Mouse (Mus musculus) lung, embryonic 16.5 days (tissue): ENCODE measurements around the gene Bglap. TPM values are rescaled to one million over a fixed set of nuclear protein-coding genes. Genes with fewer than 3 reads are reported as not detected.
A peak's percentile ranks its signal among the peaks of the same experiment; 100 is the strongest.

ENCODE experiments used
- ATAC-seq: fragments of 200-750 bp; cut with Nextera tagmentation; 2 replicates; pipeline ENCODE4 v1.8.0; 2017; ENCODE audit warnings: low read depth, mild to moderate bottlenecking, moderate library complexity
- H3K27ac ChIP-seq: fragments of 300-500 bp; sonication (generic); 2 replicates; pipeline ENCODE4 v1.5.1; 2014; ENCODE audit warnings: mild to moderate bottlenecking, control low read depth, low read length
- H3K27me3 ChIP-seq: fragments of 300-500 bp; sonication (generic); 2 replicates; pipeline ENCODE4 v1.6.1; 2014; ENCODE audit warnings: low read depth, low read length, mixed read lengths; ENCODE audit not compliant: control insufficient read depth, insufficient read depth
- H3K36me3 ChIP-seq: fragments of 300-500 bp; sonication (generic); 2 replicates; pipeline ENCODE4 v1.6.1; 2014; ENCODE audit warnings: low read length; ENCODE audit not compliant: control insufficient read depth, insufficient read depth
- H3K4me1 ChIP-seq: fragments of 300-500 bp; sonication (generic); replicated peaks from 2 replicates; pipeline ENCODE4 v1.6.1; 2014; ENCODE audit warnings: low read length, mixed read lengths; ENCODE audit not compliant: control insufficient read depth, insufficient read depth
- H3K4me2 ChIP-seq: fragments of 300-500 bp; sonication (generic); 2 replicates; pipeline ENCODE4 v1.6.1; 2014; ENCODE audit warnings: low read depth, low read length, control low read depth
- H3K4me3 ChIP-seq: fragments of 300-500 bp; sonication (generic); 2 replicates; pipeline ENCODE4 v1.5.1; 2014; ENCODE audit warnings: mild to moderate bottlenecking, low read length, control low read depth
- H3K9ac ChIP-seq: fragments of 300-500 bp; sonication (generic); 2 replicates; pipeline ENCODE4 v1.6.1; 2014; ENCODE audit warnings: low read length, control low read depth
- H3K9me3 ChIP-seq: fragments of 300-500 bp; sonication (generic); 2 replicates; pipeline ENCODE4 v1.6.1; 2016; ENCODE audit warnings: low read length; ENCODE audit not compliant: control insufficient read depth
- WGBS: fragments of 180-500 bp; shearing (Covaris S2); extraction: QIAGEN DNeasy Blood & Tissue Kit; methylation state at CpG from one replicate; pipeline ENCODE4 v1.1.7; 2014; 5-methylcytosine and 5-hydroxymethylcytosine counted together
- polyA plus RNA-seq: library from polyadenylated mRNA; unstranded; fragments of >200 nt; fragmentation: Nextera tagmentation; extraction: Ambion mirVana; gene quantifications from 2 replicates; pipeline ENCODE4 v1.2.1, GENCODE M21; 2015

Bglap gene
- polyA plus RNA-seq, 1 experiment from 2014 or later: 0.94 TPM

GRCm38 (mm10) chr3:88415668-88416067 lies 31.4 kb upstream of the Bglap start:
- Histone ChIP-seq H3K9me3 (no peaks in the 10 kb centered on the region), H3K4me3 (no peak overlapping the region), H3K4me2 (no peak overlapping the region), H3K4me1 (peaks cover 3% of the 10 kb centered on the region; the same call in 1 of the 2 replicates), H3K27ac (no peak overlapping the region), H3K9ac (no peak overlapping the region), H3K27me3 (no peaks in the 10 kb centered on the region), H3K36me3 (peaks cover 24% of the 10 kb centered on the region)
- no peak for ATAC-seq
- 65% methylated on average over 4 of the region's 4 CpGs for WGBS

- WGBS: 81% methylated on average over 11 of the region's 11 CpGs
- Histone ChIP-seq H3K36me3 (peaks cover 9% of the 10 kb centered on the region; the same call in 1 of the 2 replicates), H3K4me1 (peaks cover 14% of the 10 kb centered on the region), H3K9me3 (no peaks in the 10 kb centered on the region), H3K9ac (no peak overlapping the region), H3K27me3 (no peaks in the 10 kb centered on the region), H3K4me2 (no peak overlapping the region), H3K27ac (no peak overlapping the region), H3K4me3 (no peak overlapping the region)
- no peak for ATAC-seq
These were observed 28.4 kb upstream of the Bglap start for GRCm38 (mm10) chr3:88412636-88413035.

DNA sequence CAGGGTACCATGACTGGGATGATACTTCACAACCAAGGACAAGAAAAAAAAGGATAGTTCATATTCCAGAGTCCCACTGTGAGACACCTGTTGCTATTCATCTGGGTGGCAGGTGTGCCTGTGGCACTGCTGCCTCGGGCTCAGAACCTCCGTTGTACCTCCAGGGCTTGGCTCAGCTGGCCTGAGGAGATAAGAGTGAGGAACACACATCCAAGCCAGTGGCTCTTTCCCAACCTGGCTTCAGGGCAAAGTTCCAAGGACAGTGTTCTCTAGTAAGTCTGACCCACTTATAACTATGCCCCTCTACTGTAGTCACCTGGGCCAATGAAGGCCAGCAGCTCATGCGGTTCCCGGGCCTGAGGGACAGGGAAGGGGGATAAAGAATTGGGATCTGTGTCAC lies 27.4 kb upstream of the Bglap start:
- Histone ChIP-seq H3K4me3 (no peak overlapping the region), H3K9me3 (no peaks in the 10 kb centered on the region), H3K27me3 (no peaks in the 10 kb centered on the region), H3K36me3 (peaks cover 5% of the 10 kb centered on the region; the same call in 1 of the 2 replicates), H3K4me2 (no peak overlapping the region), H3K4me1 (peaks cover 17% of the 10 kb centered on the region), H3K27ac (no peak overlapping the region), H3K9ac (no peak overlapping the region)
- 86% methylated on average over 4 of the region's 4 CpGs for WGBS
- ATAC-seq: no peak

GRCm38 (mm10) chr3:88410645-88411031 lies 26.4 kb upstream of the Bglap start:
- Histone ChIP-seq H3K9ac (peak overlapping the region; percentile 61), H3K4me2 (peak overlapping the region; percentile 65), H3K27ac (peak overlapping the region; percentile 67), H3K36me3 (peaks cover 5% of the 10 kb centered on the region; the same call in 1 of the 2 replicates), H3K4me1 (peaks cover 17% of the 10 kb centered on the region), H3K27me3 (no peaks in the 10 kb centered on the region), H3K4me3 (peak overlapping the region; percentile 79), H3K9me3 (no peaks in the 10 kb centered on the region)
- 15% methylated on average over 7 of the region's 7 CpGs for WGBS
- no peak for ATAC-seq

GRCm38 (mm10) chr3:88409741-88410644 lies 25.7 kb upstream of the Bglap start, which contains the start of gene Pmf1:
TSS of gene Pmf1 (minus strand) at chr3:88410331.
- no peaks in the 10 kb centered on the region for H3K9me3 ChIP-seq
- ATAC-seq: peak; percentile 95
- peaks cover 17% of the 10 kb centered on the region for H3K4me1 ChIP-seq
- peaks cover 5% of the 10 kb centered on the region; the same call in 1 of the 2 replicates for H3K36me3 ChIP-seq
- WGBS: 0% methylated on average over 54 of the region's 54 CpGs
- H3K9ac ChIP-seq: peak within 1 kb of the TSS; percentile 97
- H3K4me3 ChIP-seq: peak within 1 kb of the TSS; percentile 79
- no peaks in the 10 kb centered on the region for H3K27me3 ChIP-seq
- peak within 1 kb of the TSS; percentile 65 for H3K4me2 ChIP-seq
- peak within 1 kb of the TSS; percentile 96 for H3K27ac ChIP-seq

- peaks cover 3% of the 10 kb centered on the region; the same call in 1 of the 2 replicates for H3K36me3 ChIP-seq
- no peak for ATAC-seq
- H3K27ac ChIP-seq: no peak overlapping the region
- peaks cover 17% of the 10 kb centered on the region for H3K4me1 ChIP-seq
- no peaks in the 10 kb centered on the region for H3K27me3 ChIP-seq
- peak overlapping the region; percentile 65 for H3K4me2 ChIP-seq
- no peaks in the 10 kb centered on the region for H3K9me3 ChIP-seq
- H3K9ac ChIP-seq: peak overlapping the region; percentile 97
- peak overlapping the region; percentile 79 for H3K4me3 ChIP-seq
- 49% methylated on average over 5 of the region's 5 CpGs for WGBS
These were observed 24.7 kb upstream of the Bglap start for GRCm38 (mm10) chr3:88408953-88409352.

DNA sequence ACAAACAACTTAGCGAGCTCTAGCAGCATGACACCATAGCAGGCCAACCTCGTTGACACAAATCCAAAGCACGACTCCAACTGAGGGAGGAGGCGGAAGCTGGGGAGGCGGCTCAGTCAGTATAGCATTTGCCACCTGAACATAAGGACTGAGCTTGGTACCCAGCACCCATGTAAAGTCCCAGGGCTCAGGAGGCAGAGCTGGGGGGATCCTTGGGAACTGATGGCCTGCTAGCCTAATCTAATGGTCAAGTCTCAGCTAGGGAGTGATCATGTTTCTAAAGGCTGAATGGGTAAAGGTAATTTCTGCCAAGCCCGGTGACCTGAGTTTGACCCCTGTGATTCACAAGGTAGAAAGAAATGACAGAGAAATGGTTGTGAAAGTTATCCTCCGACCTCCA lies 23.3 kb upstream of the Bglap start:
- no peak for ATAC-seq

DNA sequence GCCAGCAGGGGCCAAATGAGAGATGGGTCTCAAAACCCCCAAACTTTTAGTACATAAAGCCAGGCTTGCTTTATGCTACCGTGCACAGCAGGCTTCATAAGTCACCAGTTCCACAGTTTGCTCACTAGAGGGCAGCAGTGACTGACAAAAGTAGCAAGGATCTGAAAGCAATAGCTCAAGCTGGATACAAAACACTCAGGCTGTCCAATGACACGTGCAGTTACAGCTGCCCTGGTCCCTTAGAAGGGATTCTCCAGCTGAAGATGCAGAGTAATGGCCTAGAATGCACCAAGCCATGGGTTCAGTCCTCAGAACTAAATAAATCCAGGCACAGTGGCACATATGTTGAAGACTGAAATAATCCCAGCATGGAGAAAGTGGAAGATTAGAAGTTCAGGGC lies 22.8 kb upstream of the Bglap start:
- no peak overlapping the region for H3K9ac ChIP-seq
- peaks cover 2% of the 10 kb centered on the region; the same call in 1 of the 2 replicates for H3K36me3 ChIP-seq
- H3K4me1 ChIP-seq: peaks cover 17% of the 10 kb centered on the region
- H3K27ac ChIP-seq: no peak overlapping the region
- H3K4me2 ChIP-seq: no peak overlapping the region
- no peaks in the 10 kb centered on the region for H3K9me3 ChIP-seq
- no peak overlapping the region for H3K4me3 ChIP-seq
- ATAC-seq: 0 out of 2 replicates have a peak, but pooled peaks have one; percentile 7
- WGBS: 0% methylated on average over 2 of the region's 2 CpGs
- no peaks in the 10 kb centered on the region for H3K27me3 ChIP-seq

More for the DNA sequence above, 23.3 kb upstream of the Bglap start:
- H3K9me3 ChIP-seq: no peaks in the 10 kb centered on the region
- H3K4me2 ChIP-seq: no peak overlapping the region
- peaks cover 3% of the 10 kb centered on the region; the same call in 1 of the 2 replicates for H3K36me3 ChIP-seq
- no peak overlapping the region for H3K27ac ChIP-seq
- peaks cover 17% of the 10 kb centered on the region for H3K4me1 ChIP-seq
- H3K4me3 ChIP-seq: no peak overlapping the region
- no peak overlapping the region for H3K9ac ChIP-seq
- WGBS: 51% methylated on average over 7 of the region's 7 CpGs
- no peaks in the 10 kb centered on the region for H3K27me3 ChIP-seq

DNA sequence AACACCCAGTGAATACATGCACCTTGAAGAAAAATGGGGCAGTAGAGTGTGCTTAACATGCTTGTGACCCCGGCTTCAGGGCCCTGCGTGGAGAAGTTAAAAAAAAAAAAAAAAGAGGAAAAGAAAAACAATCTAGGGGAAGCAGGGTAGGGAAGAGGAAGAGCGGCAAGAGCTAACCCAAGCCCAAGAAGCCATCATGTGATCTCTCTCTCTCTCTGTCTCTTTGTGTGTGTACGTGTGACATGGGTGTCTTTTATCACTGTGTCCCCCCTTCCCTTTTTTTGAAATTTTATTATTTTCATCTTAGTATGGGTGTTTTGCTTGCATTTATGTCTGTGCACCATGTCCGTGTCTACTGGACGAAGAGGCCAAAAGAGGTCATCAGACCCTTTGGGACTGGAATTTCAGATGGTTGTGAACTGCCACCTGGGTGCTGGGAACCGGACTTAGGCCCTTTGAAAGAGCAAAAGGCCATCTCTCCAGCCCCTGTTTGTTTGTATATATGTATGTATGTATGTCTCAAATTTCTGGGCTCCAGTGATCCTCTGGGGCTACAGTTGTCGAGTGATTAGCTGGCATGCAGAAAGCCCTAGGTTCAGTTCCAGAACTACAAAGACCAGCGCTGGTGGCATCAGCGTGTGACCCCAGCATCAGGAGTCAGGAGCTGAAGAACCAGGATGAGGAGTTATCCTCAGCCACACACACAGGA lies 19.4 kb upstream of the Bglap start:
- H3K4me1 ChIP-seq: peaks cover 6% of the 10 kb centered on the region
- H3K27me3 ChIP-seq: no peaks in the 10 kb centered on the region
- no peak overlapping the region for H3K4me2 ChIP-seq
- H3K9ac ChIP-seq: no peak overlapping the region
- H3K9me3 ChIP-seq: no peaks in the 10 kb centered on the region
- 87% methylated on average over 10 of the region's 10 CpGs for WGBS
- no peak overlapping the region for H3K27ac ChIP-seq
- H3K36me3 ChIP-seq: peaks cover 4% of the 10 kb centered on the region
- no peak overlapping the region for H3K4me3 ChIP-seq
- ATAC-seq: no peak
